Mouse (Mus musculus) thymus, postnatal 25 days (tissue): Measurements from ENCODE around the gene Plekho1.

Experiments used
- DNase-seq: peaks from one replicate; pipeline ENCODE4 v3.0.0; 2022

The Plekho1 gene

DNA sequence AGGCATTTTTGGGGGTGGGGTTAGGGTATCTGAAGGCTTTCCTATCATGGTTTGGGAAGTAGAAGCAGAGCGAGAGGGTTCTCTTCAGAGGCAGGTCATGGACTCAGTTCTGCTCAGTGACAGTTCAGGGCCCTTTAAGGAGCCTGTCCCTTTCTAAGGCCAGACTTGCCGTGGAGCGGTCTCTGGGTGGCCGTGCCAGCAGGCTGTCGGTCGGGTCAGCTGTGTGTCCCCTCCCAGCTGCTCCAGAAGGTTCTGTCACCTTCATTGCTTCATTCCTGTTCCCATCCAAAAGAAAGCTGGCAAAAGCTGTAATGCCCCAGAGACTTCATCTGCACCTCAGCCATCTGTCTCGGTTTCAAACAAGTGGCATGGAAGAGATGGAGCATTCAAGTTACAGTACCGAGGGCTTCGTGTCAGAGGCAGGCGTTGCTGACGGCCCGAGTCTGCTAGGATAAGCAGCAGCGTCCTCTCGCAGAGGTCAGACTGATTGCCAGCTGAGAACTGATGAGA is 50.0 kb downstream of the Plekho1 start:
- DNase-seq, result no peak

DNA sequence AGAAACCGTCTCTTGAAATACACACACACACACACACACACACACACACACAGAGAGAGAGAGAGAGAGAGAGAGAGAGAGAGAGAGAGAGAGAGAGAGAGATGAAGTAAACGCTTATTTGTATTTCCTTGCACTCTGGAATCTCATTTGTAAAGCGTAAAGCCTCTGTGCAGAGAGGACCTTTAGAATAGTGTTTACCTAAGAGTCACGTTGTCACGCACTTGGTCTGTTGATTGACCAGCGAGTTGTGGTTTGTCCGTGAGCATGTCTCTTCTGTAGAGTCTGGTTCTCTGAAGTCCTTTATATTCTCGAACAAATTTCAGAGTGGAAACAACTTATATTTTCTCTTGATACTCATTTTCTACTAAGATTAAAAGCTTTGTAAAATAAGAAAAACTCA is 51.1 kb downstream of the Plekho1 start:
- no peak for DNase-seq

DNA sequence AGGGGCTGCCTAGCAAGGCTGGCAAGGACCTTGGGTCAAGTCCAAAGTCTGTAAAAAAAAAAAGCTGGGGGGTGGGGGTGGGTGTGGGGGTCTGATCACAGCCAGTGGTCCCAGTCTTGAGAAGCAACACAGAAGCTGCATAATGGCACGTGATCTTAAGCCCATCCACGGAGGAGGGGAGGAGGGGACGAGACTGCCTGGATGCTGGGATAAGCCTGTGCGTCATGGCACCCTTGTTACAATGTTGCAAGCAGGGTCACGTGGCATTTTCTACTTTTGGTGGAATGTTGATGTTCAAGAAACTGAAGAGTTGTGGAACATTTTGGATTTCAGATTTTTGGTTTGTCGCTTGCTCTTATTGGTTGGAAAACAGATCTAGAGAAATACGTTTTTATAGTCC is 52.6 kb downstream of the Plekho1 start:
- DNase-seq, result no peak

DNA sequence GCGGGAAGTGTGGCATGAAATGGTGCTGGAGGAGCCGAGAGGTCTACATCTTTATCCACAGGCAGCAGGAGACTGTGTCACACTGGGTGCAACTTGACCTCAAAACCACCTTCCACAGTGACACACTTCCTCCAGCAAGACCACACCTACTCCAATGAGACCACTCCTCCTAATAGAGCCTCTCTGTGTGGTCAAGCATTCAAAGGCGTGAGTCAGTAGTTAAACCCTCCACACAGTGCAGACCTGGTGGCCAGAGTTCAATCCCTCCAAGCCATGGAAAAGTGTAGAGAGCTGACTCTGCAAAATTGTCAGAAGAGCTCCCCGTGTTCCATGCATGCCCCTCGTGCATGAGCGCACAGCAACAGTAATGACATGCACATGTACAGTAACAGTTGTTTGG is 53.1 kb downstream of the Plekho1 start:
- DNase-seq, result no peak

DNA sequence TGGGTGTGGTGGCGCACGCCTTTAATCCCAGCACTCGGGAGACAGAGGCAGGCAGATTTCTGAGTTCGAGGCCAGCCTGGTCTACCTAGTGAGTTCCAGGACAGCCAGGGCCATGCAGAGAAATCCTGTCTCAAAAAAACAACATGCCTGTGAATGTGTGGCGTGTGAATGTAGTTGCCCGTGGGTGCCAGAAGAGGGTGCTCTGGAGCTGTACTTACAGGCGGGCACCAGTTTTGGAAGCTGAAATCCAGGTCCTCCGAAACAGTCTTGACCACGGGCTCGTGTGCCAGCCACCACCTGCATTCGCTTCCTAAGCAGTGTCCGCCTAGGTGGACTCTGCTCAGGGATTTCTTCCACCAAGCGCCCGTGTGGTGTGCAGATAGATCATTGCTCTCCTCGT is 57.0 kb downstream of the Plekho1 start:
- peak; percentile 35 for DNase-seq
